Mouse (Mus musculus) embryo, embryonic 10.5 days (tissue): ENCODE results near the gene Snrpa1.

Experiments
- DNase-seq: peaks from one replicate; pipeline ENCODE4 v3.0.0-alpha.2; 2015; ENCODE audit warnings: low spot score

The Snrpa1 gene

DNA sequence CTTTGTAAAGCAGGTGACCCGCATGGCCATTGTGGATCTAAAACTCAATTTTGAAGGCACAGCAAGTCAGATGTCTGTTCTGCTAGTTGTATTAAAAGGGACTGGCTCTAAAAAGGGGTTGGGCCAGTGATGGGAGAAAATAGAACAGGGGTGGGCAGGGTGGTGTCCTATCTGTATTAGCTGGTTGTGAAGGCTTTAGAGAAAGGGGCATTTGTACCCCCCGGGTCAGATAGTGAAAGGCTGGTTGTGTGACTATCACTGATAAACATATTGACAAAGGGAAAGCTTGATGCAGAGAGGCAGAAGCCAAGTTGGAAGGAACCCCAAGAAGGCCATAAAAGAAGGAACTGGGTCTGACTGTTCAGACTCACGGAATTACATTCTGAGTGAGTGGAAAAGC, 54.8 kb downstream of the Snrpa1 start:
- no peak for DNase-seq

DNA sequence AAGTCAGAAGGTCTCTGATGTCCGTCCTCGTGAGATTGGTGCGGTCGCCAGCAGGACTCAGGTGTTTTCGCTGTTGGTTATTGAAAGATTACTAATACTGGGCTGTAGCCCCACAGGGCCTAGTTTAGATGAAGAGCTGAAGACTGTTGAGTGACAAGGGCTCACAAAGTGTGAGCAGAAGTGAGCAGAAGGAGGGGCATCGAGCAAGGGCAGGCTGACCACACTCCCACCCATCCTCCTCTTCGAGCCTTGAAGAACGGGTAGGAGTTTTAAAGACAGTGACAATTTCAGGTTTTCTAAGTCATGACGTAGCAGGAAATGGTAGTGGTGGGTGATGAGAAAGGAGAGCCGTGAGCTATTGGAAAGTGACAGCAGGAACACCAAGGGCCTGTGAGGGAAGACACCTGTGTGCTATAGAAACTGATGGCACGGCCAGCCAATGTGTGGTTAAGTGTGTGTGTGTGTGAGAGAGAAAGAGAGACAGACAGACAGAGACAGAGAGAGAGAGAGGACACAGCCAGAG, 57.1 kb downstream of the Snrpa1 start:
- no peak for DNase-seq

DNA sequence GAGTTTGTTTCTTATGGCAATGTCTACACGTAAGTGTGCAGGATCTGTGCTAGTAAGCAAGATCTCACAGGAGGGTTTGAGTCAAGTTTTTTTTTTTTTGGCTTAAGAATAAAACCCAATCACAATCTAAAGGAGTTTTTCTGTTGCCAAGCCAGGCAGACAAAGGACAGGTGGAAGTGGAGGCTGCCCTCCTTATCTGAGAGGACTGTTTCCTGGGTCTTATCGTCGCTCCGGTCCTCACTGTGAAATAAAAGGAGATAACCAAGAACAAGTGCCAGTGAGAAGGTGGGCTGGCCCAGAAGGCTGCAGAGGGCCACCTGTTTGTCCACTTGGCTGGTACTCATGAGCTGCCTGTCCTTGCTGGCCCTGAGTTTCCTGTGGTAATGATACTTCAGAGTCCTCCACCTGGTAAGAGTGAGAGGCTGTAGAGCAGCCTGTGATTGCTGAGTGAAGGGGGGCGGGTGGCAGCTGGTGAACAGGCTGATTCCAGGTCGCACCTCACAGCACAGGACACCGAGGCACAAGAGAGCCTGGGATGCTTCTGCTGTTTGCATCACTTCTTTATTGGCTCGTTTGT, 58.2 kb downstream of the Snrpa1 start:
- no peak for DNase-seq

DNA sequence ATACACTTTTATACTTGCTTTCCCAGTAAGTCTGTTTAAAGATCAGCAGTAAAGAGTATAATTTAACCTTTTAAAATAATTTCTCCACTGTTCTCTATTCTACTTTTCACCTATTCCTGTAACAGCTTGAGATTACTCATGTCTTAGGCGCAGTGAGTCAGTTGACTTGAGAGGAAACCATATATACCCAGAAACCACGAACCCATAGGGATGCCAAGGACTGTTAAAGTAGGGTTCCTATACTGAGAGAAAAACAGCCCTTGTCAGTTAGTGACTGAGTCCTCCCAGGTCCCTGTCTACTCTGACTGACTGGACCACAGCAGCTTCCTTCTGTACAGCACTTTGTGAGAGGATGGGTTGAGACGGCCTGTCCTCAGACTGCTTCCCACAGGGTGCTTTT, 59.2 kb downstream of the Snrpa1 start:
- no peak for DNase-seq

GRCm38 (mm10) chr7:66118796-66119195, 60.0 kb downstream of the Snrpa1 start:
- no peak for DNase-seq

DNA sequence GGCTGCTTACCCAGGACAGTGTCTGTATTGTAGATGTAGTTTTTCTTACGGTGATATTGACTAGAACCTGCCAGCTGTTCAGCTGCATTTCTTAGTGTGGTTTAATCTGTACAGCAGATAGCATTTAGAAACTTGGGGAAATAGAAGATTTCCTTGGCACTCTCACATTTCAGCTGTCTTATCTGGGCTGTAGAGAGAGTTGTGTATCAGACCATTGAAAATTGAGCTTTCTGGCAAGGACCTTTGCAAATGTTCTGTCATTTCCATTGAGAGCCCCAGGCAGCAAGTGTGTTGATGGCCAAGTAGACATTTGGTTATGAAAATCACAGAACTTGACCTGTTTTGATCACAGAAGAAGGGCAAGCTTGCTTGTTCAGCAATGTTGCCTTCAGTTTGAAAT, 61.3 kb downstream of the Snrpa1 start:
- no peak for DNase-seq

- no peak for DNase-seq
These were observed 62.0 kb downstream of the Snrpa1 start for GRCm38 (mm10) chr7:66120702-66121396.
